In the genomic region with DNA sequence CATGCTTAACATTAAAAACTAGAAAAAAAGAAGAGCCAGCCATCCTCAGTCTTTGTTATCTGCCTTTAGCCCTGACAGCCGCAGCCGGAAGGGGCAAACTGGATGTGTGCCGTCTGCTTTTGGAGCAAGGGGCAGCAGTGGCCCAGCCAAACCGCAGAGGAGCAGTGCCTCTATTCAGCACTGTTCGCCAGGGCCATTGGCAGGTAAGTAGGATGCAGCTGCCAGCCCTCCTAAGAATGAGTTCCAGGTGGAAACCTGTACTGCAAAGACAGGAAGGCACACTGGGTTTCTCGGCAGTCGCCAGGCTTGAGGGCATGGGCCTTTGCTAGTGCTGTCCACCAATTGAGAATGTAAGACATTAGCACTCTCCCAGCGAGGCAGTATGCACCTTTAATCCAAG, we compare ENCODE assay signal across 24 mouse cellular contexts. TPM values are rescaled to one million over a fixed set of nuclear protein-coding genes. Genes with fewer than 3 reads are reported as not detected.
DNase-seq lines count a peak whose midpoint lies in the region; ATAC-seq lines count a peak whose summit lies in the region.
"Had no signal": no experiment of that assay in that cellular context is flagged by ENCODE, and none has a peak within 500 bp of the region (broad histone marks: within the 10 kb centered on the region; RNA-seq: fewer than 3 reads in every experiment).

No protein-coding gene starts in this region.

- intact Hi-C loops in heart, postnatal 10 days (cut with DNase I): no loop called here

- no peaks in the 10 kb centered on the region for H3K9me3 ChIP-seq in neural tube, embryonic 13.5 days
- H3K9me3 ChIP-seq: embryonic facial prominence, embryonic 12.5 days; embryonic facial prominence, embryonic 15.5 days; heart, embryonic 12.5 days; heart, embryonic 15.5 days; intestine, embryonic 15.5 days had no signal

- 0 out of 2 replicates have a peak overlapping the region, but pooled peaks have one; percentile 13 for H3K27ac ChIP-seq in neural tube, embryonic 13.5 days (replicated peaks)
- H3K27ac ChIP-seq: embryonic facial prominence, embryonic 12.5 days; embryonic facial prominence, embryonic 15.5 days; heart, embryonic 15.5 days; hindbrain, embryonic 14.5 days; intestine, embryonic 15.5 days had no signal

- no peak overlapping the region for H3K4me3 ChIP-seq in neural tube, embryonic 13.5 days
- H3K4me3 ChIP-seq: embryonic facial prominence, embryonic 12.5 days; embryonic facial prominence, embryonic 15.5 days; heart, embryonic 12.5 days; heart, embryonic 15.5 days; intestine, embryonic 15.5 days had no signal

- 82% methylated on average over 8 of the region's 8 CpGs for WGBS in neural tube, embryonic 13.5 days

- H3K4me2 ChIP-seq in neural tube, embryonic 13.5 days: no peak overlapping the region
- H3K4me2 ChIP-seq: embryonic facial prominence, embryonic 12.5 days; embryonic facial prominence, embryonic 15.5 days; heart, embryonic 12.5 days; heart, embryonic 15.5 days; hindbrain, embryonic 14.5 days; intestine, embryonic 15.5 days had no signal

- peak; percentile 40 to 47 for DNase-seq in cerebellum, postnatal 25 days
- DNase-seq in cerebellum, adult 8-10 months: no peak
- DNase-seq in heart, adult 11 months: peak; percentile 70
- DNase-seq in heart, postnatal 10 days: no peak
- DNase-seq in neural tube, embryonic 10.5 days (ENCODE audit: extremely low spot score, low spot score): no peak
- DNase-seq: adrenal gland, adult 8-10 months; adrenal gland, postnatal 25 days; cerebellum, adult 18-20 months; forebrain, postnatal 0 days; gastrocnemius, postnatal 10 days; heart, adult 18-20 months; heart, postnatal 14 days; heart, postnatal 4 days; kidney, adult 11 months; kidney, adult 8-10 months had no signal

- H3K36me3 ChIP-seq in neural tube, embryonic 13.5 days: peaks cover 51% of the 10 kb centered on the region
- H3K36me3 ChIP-seq: intestine, embryonic 15.5 days had no signal

- ATAC-seq in neural tube, embryonic 13.5 days (ENCODE audit: low read depth): no peak
- ATAC-seq: activated CD4-positive, CD25-positive, alpha-beta regulatory T cell, adult 4 months; forebrain, embryonic 14.5 days; forebrain, postnatal 0 days; intestine, embryonic 15.5 days had no signal

- no peaks in the 10 kb centered on the region for H3K4me1 ChIP-seq in neural tube, embryonic 13.5 days (replicated peaks)
- H3K4me1 ChIP-seq: embryonic facial prominence, embryonic 12.5 days; embryonic facial prominence, embryonic 15.5 days had no signal

- H3K9ac ChIP-seq in neural tube, embryonic 13.5 days: no peak overlapping the region
- H3K9ac ChIP-seq: embryonic facial prominence, embryonic 12.5 days; embryonic facial prominence, embryonic 15.5 days; forebrain, postnatal 0 days; heart, embryonic 12.5 days; heart, embryonic 15.5 days; hindbrain, embryonic 14.5 days; intestine, embryonic 15.5 days had no signal

- no peaks in the 10 kb centered on the region for H3K27me3 ChIP-seq in neural tube, embryonic 13.5 days
- H3K27me3 ChIP-seq: embryonic facial prominence, embryonic 12.5 days; embryonic facial prominence, embryonic 15.5 days; heart, embryonic 12.5 days; heart, embryonic 15.5 days; intestine, embryonic 15.5 days had no signal

RNA-seq across cellular contexts. Expression of a gene that starts 44.2 kb away (rescaled TPM):
- 10 to 100 TPM in 1 of 2 experiments, 1 to 10 TPM in 1; 8.0 to 15.4 TPM for total RNA-seq in heart, postnatal 10 days (2021)
- polyA plus RNA-seq in neural tube, embryonic 13.5 days (2015; fragmentation: Nextera tagmentation; extraction: Ambion mirVana): 27.6 and 29.8 TPM in 2 replicates

RNA-seq across cellular contexts. Expression of a gene that starts 58.8 kb away (rescaled TPM):
- total RNA-seq in heart, postnatal 10 days (2021): 10 to 100 TPM; 20.4 to 29.1 TPM
- polyA plus RNA-seq in neural tube, embryonic 13.5 days (2015; fragmentation: Nextera tagmentation; extraction: Ambion mirVana): 2.0 and 2.4 TPM in 2 replicates

Comparison
In these comparisons a context has a peak if more than half of its experiments do, and no peak if none do; other contexts are left out.
1. DNase-seq: peak in cerebellum, postnatal 25 days (2 of 2) and heart, adult 11 months (single experiment); none in cerebellum, adult 8-10 months (single experiment), heart, postnatal 10 days (0 of 2) and neural tube, embryonic 10.5 days (single experiment).